Mouse (Mus musculus) left cerebral cortex, adult 18-20 months (tissue): ENCODE results near the gene Smim9. TPM values are rescaled to one million over a fixed set of nuclear protein-coding genes. Genes with fewer than 3 reads are reported as not detected.

Experiments used
- DNase-seq, 2 experiments: peaks; one replicate each; pipeline ENCODE4 v3.0.0; 2021 to 2022; ENCODE audit warnings: low spot score in 2 of 2, mixed read lengths in 1 of 2
- long read RNA-seq, 2 experiments: library from polyadenylated mRNA; stranded (forward); transcript quantifications; one replicate each; pipeline ENCODE4 v2.0.0; 2021
- total RNA-seq, 2 experiments: library from RNA; stranded (reverse); gene quantifications; 2 replicates each; pipeline ENCODE4 v1.2.3; 2021

The Smim9 gene
- not detected for total RNA-seq
- long read RNA-seq, experiment 1 = 0 reads
- long read RNA-seq, experiment 2 = 0 reads

GRCm38 (mm10) chrX:75163670-75164069, at the start of gene Smim9:
Gene Smim9, minus strand, starts transcription at chrX:75163770.
- no peak for DNase-seq

- peak; percentile 3 to 13 for DNase-seq
These were observed 7.9 kb downstream of the Smim9 start for GRCm38 (mm10) chrX:75155576-75156243.

- DNase-seq = no peak
These were observed 11.3 kb downstream of the Smim9 start for GRCm38 (mm10) chrX:75152249-75152648.

GRCm38 (mm10) chrX:75150304-75150703, 13.3 kb downstream of the Smim9 start:
- no peak for DNase-seq

- no peak for DNase-seq
These were observed 15.2 kb downstream of the Smim9 start for GRCm38 (mm10) chrX:75148414-75148813.

- peak in 1 of 2 experiments; percentile 12 for DNase-seq
These were observed 20.4 kb downstream of the Smim9 start for GRCm38 (mm10) chrX:75143124-75143555.

- DNase-seq = no peak
These were observed 25.4 kb downstream of the Smim9 start for GRCm38 (mm10) chrX:75138182-75138581.

GRCm38 (mm10) chrX:75137729-75138128, 25.8 kb downstream of the Smim9 start:
- DNase-seq = no peak

GRCm38 (mm10) chrX:75136938-75137337, 26.6 kb downstream of the Smim9 start:
- no peak for DNase-seq

GRCm38 (mm10) chrX:75130467-75131160, 33.0 kb downstream of the Smim9 start, which contains the start of gene Mpp1:
Gene Mpp1, minus strand, starts transcription at chrX:75131016.
- peak; percentile 42 to 65 for DNase-seq

- no peak for DNase-seq
These were observed 34.1 kb downstream of the Smim9 start for GRCm38 (mm10) chrX:75129474-75129873.

- DNase-seq = no peak
These were observed 35.1 kb downstream of the Smim9 start for GRCm38 (mm10) chrX:75128333-75128980.

- DNase-seq = no peak
These were observed 36.7 kb downstream of the Smim9 start for GRCm38 (mm10) chrX:75126893-75127292.

GRCm38 (mm10) chrX:75125606-75126005, 38.0 kb downstream of the Smim9 start:
- DNase-seq = no peak

- no peak for DNase-seq
These were observed 48.0 kb downstream of the Smim9 start for GRCm38 (mm10) chrX:75115550-75115949.

GRCm38 (mm10) chrX:75102293-75102692, 61.3 kb downstream of the Smim9 start:
- DNase-seq = no peak

- no peak for DNase-seq
These were observed 64.8 kb downstream of the Smim9 start for GRCm38 (mm10) chrX:75098799-75099198.

GRCm38 (mm10) chrX:75096163-75096770, 67.3 kb downstream of the Smim9 start:
- DNase-seq = no peak
